Mouse (Mus musculus): ENCODE measurements around the gene Dst.
A peak's percentile ranks its signal among the peaks of the same experiment; 100 is the strongest.

The Dst gene

GRCm38 (mm10) chr1:34252267-34252666 lies 344.2 kb downstream of the Dst start:
- no peak for DNase-seq

DNA sequence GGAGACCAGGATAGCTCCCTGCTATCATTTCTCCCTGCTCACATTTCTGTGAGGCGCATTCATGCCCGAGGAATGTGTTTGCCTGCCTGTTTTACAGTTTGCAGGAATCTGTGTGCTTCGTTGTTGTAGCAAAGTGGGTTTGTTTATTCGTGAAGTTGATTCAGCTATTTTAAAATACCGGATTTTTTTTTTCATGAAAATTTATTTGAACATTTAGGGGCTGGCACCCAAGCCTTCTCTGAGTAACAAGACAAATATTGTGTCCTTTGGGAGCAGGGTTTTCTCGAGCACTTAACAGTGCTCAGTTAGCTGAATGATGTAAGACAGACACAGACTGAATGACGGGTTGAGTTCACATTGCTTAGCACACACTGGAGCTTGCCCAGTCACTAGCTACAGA lies 345.9 kb downstream of the Dst start:
- no peak for DNase-seq

- DNase-seq: no peak
Measured at GRCm38 (mm10) chr1:34259898-34260297, 351.9 kb downstream of the Dst start.

DNA sequence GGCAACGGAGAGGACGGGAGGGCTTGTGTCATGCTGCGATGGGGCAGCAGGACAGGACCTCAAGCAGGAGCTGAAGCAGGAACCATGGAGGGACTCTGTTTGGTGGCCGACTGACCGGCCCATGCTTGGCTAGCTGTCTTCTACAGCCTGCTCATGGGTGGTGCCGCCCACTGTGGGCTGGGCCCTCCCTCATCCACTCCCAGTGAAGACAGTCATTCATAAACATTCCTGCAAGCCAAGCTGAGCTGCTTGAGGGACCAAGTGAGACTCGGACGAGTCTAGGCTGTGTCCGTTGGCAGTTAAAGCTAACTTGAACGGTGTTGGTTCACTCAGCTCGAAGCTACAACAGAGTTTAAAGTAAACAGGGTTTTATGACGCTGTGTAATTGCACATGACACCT lies 353.0 kb downstream of the Dst start:
- DNase-seq: no peak

DNA sequence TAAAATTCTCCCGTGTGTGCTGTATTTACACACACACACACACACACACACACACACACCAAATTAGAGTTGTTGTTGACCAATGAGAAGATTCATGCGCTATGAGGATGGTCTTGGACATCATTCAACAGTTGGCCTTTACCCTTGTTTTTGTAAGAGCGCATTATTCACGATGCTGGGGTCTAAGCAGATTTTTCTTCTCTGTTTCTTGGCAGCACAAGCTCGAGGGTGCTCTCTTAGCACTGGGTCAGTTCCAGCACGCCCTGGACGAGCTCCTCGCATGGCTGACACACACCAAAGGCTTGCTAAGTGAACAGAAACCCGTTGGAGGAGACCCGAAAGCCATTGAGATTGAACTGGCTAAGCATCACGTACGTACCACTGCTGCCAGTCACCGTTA lies 360.5 kb downstream of the Dst start:
- no peak for DNase-seq

DNA sequence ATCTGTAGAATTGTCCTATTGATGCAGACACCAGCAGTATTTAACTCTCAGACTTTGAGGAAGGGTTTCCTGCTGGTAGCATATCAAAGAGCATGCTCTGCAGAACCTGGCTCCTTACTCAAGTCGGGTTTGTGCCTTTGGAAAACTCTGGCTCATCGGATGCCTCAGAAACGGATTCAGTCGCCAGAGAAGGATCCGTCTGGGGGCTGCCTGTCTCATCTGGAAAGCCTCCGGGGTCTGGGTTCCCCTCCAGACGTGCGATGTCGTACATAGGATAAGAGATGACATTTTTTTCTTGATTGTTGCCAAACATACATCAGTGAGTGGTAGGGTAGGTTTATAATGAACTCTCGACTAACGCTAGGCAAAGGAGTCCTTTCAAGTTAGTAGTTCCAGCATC lies 361.6 kb downstream of the Dst start:
- DNase-seq: no peak

GRCm38 (mm10) chr1:34273922-34274321 lies 365.9 kb downstream of the Dst start:
- DNase-seq: no peak

DNA sequence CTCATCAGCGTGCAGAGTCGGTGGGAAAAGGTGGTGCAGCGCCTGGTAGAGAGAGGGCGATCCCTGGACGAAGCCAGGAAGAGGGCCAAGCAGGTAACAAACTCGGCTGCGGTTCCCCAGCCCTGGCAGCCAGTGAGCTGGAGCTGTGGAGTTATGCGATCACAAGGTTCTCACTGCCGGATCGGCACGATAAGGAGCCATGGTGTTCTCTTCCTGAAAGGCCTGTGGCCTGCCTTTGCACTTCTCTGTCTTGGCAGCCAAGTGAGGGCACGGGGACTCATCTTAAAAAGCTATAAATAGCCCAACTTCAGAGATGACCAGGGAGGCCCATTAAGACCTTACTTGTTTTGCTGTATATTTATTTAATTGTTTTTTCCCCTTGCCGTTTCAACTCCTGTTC lies 367.8 kb downstream of the Dst start:
- DNase-seq: no peak

GRCm38 (mm10) chr1:34276756-34277155 lies 368.7 kb downstream of the Dst start:
- DNase-seq: no peak

DNA sequence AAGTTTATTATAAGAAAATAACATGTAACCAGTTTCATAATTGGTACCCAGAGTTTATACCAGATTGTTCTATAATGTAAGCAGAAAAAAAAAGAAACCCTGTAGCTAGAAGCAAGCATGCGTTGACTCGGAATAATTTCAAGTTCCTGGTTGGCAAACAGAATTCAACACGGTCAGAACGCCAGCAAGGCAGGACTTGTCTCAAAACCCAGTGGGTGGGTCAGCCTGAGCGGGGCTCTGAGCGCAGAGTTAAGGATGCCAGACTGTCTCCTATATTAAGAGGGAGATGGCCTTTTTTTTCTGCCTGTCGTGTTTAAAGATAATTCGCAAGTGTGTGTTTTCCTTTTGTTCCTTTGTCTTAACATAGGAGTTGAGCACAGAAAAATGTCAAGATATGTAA lies 369.2 kb downstream of the Dst start:
- no peak for DNase-seq

DNA sequence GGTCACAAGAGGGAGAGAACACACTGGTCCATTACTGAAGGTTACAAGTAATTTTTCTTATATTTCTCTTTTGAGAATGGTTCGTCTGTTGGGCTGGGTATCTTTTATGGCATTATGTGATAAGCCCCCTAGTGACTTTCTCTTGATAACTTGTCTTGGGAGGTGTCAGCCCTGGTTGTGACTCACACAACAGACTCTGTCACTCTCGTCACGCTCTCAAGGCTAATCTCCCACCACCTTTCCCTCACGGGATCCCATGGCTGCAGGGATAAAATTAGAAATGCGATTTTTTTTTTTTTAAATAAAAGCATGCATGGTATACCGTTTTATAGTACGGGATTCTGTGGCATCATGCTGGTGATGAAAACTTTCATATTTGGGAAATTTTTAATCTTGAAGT lies 375.5 kb downstream of the Dst start:
- DNase-seq: no peak

DNA sequence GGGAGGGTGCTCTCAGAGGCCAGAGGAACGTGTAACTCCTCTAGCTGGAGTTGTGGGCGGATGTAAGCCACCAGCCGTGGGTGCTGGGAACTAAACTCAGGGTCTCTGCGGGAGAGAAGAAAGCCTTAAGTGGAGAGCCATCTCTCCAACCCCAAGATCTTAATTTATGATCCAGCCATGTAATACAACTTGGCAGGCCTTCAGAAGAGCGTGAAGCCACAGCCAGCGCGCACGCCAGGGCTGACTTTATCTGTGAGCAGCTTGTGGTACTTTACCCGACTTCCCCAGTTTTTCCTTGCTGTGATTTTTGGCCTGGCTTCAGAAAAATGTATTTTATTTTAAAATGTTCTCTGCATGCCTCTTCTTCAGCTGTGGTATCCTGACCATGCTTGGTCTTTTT lies 377.0 kb downstream of the Dst start:
- DNase-seq: no peak

DNA sequence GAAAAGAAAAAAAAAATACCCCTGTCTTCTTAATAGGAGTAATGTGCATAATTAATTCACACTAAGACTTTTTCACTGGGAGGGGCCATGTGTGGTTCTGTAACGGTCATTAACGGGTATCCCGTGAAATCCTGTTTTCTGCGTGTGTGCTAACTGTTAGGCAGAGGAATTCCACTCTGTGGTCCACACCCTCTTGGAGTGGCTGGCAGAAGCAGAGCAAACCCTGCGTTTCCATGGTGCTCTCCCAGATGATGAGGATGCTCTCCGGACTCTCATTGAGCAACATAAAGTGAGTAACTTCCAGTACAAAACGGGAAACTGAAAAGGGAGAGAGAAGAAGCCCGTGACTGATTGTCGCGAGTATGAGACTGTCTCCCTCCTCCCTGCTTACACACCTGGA lies 379.7 kb downstream of the Dst start:
- DNase-seq: no peak

DNA sequence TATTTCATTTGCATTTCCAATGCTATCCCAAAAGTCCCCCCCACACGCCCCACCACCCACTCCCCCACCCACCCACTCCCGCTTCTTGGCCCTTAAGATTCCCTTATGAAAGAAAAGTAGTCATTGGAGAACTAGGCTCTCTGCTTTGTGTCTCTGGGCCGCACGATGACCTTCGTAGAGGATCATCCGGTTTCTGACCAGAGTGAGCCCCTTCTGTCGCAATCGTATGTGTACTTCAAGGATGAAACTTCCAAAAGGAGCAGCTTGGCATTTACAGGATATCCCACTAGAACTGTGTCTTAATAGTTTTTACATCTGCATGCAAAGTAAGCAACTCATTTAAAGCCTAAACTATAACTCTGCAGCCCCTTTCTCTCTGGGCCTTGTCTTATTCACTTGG lies 380.2 kb downstream of the Dst start:
- no peak for DNase-seq

GRCm38 (mm10) chr1:34288721-34289471 lies 380.9 kb downstream of the Dst start:
- no peak for DNase-seq

GRCm38 (mm10) chr1:34289472-34289748 lies 381.4 kb downstream of the Dst start:
- DNase-seq: no peak

DNA sequence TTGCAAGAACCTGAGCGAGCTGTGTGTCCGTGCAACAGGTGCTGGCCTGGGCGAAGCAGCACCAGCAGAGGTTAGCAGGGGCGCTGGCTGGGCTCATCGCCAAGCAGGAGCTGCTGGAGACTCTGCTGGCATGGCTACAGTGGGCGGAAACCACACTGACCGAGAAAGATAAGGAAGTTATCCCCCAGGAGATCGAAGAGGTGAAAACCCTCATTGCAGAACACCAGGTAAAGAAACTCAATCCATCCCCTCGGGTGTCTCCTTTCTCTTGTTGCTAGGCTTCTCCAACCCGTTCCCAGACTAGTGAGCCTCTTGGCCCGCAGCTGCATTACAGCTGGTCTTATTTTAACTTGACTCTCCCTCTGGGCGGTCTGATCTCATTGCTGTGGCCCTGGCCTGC lies 382.3 kb downstream of the Dst start:
- no peak for DNase-seq

DNA sequence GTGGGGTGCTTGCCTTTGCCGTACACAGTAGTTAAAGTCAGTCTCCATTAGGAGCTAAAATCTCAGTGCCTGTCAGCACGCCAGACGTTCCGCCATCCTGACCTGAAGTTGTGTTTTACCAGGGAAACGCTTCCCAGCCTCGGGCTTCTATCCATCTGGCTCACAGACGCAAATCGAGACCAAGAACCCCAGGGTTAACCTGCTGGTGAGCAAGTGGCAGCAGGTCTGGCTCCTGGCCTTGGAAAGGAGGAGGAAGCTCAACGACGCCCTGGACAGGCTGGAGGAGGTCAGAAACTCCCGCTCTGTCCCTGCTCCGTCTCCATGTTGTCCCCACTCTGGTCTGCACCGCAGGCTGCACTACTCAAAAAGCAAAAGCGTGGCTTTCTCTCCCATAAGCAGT lies 385.2 kb downstream of the Dst start:
- DNase-seq: no peak

GRCm38 (mm10) chr1:34297636-34298035 lies 389.6 kb downstream of the Dst start:
- DNase-seq: no peak

DNA sequence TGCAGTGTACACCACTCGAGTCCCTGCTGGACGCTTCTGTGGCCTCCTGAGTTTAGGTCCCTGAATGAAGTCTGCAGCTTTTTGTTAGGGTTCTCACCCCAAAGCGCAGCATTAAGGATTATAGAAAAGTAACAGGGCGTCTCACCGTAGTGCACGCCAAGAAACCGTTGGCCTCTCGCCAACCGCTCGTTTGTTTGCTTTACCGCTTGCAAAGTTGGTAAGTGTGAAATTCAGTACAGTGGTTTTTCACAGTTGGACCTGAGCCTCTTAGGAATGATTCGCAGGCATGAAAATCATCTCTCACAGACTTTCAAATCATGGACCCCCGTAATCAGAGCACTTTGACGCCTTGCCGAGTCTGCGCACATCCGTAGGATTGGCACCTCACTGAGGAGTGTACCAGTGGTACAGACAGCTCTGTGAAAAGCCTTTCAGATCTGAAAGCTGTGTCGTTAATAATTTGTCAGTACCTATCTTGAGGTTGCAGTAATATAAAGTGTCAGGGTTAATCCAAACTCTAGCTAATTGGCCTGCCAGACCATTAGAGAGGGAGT lies 390.7 kb downstream of the Dst start:
- peak; percentile 74 for DNase-seq

DNA sequence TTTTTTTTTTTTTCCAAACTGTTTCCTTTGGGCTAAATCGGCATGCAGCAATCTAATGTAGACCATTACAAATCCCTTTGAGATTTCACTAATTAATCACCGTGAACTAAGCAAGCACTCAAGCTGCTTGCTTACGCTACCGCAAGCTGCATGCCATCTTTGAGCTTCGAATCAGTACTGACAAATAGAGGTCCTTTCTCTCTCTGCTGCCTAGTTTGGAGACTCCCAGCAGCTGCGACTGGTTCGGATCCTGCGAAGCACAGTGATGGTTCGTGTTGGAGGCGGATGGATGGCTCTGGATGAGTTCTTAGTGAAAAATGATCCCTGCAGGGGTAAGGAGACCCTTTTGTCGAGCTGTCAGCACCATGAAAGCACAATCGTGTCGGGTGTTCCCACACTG lies 391.5 kb downstream of the Dst start:
- DNase-seq: no peak

- DNase-seq: no peak
Measured at GRCm38 (mm10) chr1:34300309-34300980, 392.4 kb downstream of the Dst start.

- no peak for DNase-seq
Measured at GRCm38 (mm10) chr1:34304227-34304626, 396.2 kb downstream of the Dst start.

DNA sequence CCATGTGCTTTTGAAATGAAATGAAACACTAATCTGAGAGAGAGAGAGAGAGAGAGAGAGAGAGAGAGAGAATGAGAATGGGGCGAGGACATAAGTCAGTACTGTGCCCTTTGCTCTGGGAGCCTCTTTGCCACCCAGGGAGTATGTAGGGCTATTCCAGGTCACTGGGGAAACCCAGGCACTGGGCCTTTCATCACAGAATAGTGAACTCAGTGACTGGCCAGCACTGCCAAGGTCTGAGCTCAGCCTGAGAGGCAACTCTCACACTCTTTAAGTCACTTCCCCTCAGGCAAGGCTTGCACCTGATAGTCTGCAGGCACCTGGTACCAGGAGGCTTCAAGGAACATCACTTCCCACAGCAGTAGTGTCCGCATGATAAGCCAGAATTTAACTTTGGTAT lies 398.7 kb downstream of the Dst start:
- no peak for DNase-seq

DNA sequence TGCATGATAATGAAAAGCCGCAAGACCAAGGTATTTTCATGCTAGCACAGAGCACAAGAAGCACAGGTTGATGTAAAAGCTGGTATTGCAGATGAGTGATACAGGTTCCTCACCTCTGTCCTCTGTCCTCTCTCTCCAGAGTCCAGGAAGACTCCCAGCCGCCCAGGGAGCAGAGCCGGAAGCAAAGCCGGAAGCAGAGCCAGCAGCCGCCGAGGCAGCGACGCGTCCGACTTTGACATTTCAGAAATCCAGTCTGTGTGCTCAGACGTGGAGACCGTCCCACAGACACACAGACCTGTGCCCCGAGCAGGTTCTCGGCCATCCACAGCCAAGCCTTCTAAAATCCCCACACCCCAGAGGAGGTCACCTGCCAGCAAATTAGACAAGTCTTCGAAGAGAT lies 399.2 kb downstream of the Dst start:
- DNase-seq: no peak
